Mouse (Mus musculus): ENCODE data around the gene Slc15a5. TPM values are rescaled to one million over a fixed set of nuclear protein-coding genes. Genes with fewer than 3 reads are reported as not detected.
A peak's percentile ranks its signal among the peaks of the same experiment; 100 is the strongest.
"Not testable (repeated sequence)": the region's sequence is repeated elsewhere in the genome, so short reads cannot be mapped to it uniquely, and the experiment has no call there.

Slc15a5 gene
- polyA plus RNA-seq, 1 experiment = 0.06 TPM

DNA sequence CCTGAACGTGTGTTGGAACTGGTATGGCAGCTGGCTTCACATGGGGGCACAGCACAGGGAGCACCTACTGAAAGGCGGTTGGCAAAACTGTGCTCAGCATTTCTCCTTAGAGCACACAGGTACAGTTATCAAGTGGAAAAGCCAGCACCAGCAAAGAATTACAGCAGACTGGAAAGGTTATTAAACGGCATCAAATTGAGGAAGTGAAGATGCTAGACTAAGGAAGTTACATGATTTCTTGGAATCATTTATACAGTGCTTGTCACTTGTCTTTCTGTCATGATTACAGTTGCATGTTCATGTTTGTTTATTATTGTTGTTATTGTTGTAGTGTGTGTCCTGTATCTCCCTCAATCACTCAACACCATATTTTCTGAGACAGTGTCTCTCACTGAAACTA, 15.3 kb upstream of the Slc15a5 start:
- Histone ChIP-seq H3K4me3 (ENCODE audit: low read depth, low read length) (no peak overlapping the region), H3K4me1 (ENCODE audit: control insufficient read depth, insufficient read depth, insufficient read length, low read length) (peaks cover 8% of the 10 kb centered on the region; the same call in 1 of the 2 replicates), H3K27me3 (ENCODE audit: control insufficient read depth, insufficient read depth, low read length) (no peaks in the 10 kb centered on the region), H3K36me3 (ENCODE audit: control insufficient read depth, insufficient read depth, low read length) (no peaks in the 10 kb centered on the region), H3K27ac (ENCODE audit: insufficient read depth, low read depth, low read length) (no peak overlapping the region)
- TF ChIP-seq POLR2A (IDR thresholded peaks at IDR 0.05; ENCODE audit: low read depth, low read length) (no peak), CTCF (IDR thresholded peaks at IDR 0.05; ENCODE audit: extremely low read depth, insufficient read length, insufficient replicate concordance, low read depth, low read length) (no peak)
- WGBS = 52% methylated on average over 3 of the region's 3 CpGs

DNA sequence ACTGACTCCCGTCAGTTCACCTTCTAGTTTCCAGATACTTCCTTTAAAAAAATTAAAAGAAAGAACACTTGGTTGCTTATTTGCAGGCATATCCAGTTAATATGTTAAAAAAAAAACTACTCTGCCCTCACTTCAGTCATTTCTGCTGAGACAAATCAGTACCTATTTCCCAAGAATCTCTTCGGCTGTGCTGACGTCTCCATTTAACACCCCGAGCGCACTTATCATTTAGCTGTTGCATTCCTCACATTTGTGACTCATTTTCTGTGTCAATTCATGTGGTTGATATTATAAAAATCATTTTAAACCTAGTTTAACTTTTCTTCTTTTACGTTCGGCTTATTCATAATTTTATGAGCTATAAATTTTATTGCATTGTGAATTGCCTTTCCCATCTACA, 12.7 kb upstream of the Slc15a5 start:
- Histone ChIP-seq H3K4me3 (ENCODE audit: low read depth, low read length) (no peak overlapping the region), H3K36me3 (ENCODE audit: control insufficient read depth, insufficient read depth, low read length) (no peaks in the 10 kb centered on the region), H3K4me1 (ENCODE audit: control insufficient read depth, insufficient read depth, insufficient read length, low read length) (peaks cover 10% of the 10 kb centered on the region; the same call in 1 of the 2 replicates), H3K27me3 (ENCODE audit: control insufficient read depth, insufficient read depth, low read length) (no peaks in the 10 kb centered on the region), H3K27ac (ENCODE audit: insufficient read depth, low read depth, low read length) (peak overlapping the region; percentile 67; the same call in 1 of the 2 replicates)
- 28% methylated on average over 7 of the region's 7 CpGs for WGBS
- no peak for TF ChIP-seq CTCF (IDR thresholded peaks at IDR 0.05; ENCODE audit: extremely low read depth, insufficient read length, insufficient replicate concordance, low read depth, low read length)
- TF ChIP-seq POLR2A (IDR thresholded peaks at IDR 0.05; ENCODE audit: low read depth, low read length) = no peak

DNA sequence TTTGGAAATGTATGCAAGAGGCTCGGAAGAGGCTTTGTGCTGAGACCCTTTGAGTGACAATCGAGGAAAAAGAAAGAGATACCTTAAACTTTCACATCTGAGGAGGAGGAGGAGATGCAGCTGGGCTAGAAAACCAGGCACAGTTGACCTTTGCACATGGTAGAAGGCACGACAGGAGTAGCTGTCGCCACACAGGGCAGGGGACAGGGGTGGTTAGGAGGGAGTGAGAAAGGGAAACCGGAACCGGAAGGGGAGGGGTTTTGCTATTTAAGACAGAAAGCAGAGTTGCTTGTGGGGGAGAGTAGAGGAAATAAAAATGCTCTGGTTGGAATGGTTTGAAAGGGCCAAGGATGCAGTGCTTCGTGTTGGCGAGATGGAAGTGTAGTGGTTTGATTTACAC, 9.4 kb upstream of the Slc15a5 start:
- TF ChIP-seq POLR2A (IDR thresholded peaks at IDR 0.05; ENCODE audit: low read depth, low read length) (no peak), CTCF (IDR thresholded peaks at IDR 0.05; ENCODE audit: extremely low read depth, insufficient read length, insufficient replicate concordance, low read depth, low read length) (no peak)
- WGBS = 30% methylated on average over 8 of the region's 8 CpGs
- Histone ChIP-seq H3K27ac (ENCODE audit: insufficient read depth, low read depth, low read length) (no peak overlapping the region), H3K27me3 (ENCODE audit: control insufficient read depth, insufficient read depth, low read length) (no peaks in the 10 kb centered on the region), H3K4me1 (ENCODE audit: control insufficient read depth, insufficient read depth, insufficient read length, low read length) (peaks cover 9% of the 10 kb centered on the region; the same call in 1 of the 2 replicates), H3K36me3 (ENCODE audit: control insufficient read depth, insufficient read depth, low read length) (no peaks in the 10 kb centered on the region), H3K4me3 (ENCODE audit: low read depth, low read length) (no peak overlapping the region)

DNA sequence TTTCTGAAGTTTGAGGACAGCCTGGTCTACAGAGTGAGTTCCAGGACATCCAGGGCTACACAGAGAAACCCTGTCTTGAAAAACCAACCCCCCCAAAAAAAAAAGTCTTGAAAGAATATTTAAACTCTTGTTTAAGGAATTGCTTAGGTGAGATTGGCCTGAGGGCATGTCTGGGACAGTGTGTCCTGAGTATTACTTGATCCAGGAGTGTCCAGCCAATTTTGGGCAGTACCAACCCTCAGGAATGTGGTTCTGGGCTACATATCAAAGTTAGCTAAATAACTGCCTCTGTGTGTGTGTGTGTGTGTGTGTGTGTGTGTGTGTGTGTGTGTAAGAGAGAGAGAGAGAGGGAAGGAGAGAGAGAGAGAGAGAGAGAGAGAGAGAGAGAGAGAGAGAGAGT, 6.7 kb upstream of the Slc15a5 start:
- H3K4me3 ChIP-seq (ENCODE audit: low read depth, low read length); H3K4me1 ChIP-seq (ENCODE audit: control insufficient read depth, insufficient read depth, insufficient read length, low read length); H3K27me3 ChIP-seq (ENCODE audit: control insufficient read depth, insufficient read depth, low read length); H3K27ac ChIP-seq (ENCODE audit: insufficient read depth, low read depth, low read length); H3K36me3 ChIP-seq (ENCODE audit: control insufficient read depth, insufficient read depth, low read length): not testable (repeated sequence)

DNA sequence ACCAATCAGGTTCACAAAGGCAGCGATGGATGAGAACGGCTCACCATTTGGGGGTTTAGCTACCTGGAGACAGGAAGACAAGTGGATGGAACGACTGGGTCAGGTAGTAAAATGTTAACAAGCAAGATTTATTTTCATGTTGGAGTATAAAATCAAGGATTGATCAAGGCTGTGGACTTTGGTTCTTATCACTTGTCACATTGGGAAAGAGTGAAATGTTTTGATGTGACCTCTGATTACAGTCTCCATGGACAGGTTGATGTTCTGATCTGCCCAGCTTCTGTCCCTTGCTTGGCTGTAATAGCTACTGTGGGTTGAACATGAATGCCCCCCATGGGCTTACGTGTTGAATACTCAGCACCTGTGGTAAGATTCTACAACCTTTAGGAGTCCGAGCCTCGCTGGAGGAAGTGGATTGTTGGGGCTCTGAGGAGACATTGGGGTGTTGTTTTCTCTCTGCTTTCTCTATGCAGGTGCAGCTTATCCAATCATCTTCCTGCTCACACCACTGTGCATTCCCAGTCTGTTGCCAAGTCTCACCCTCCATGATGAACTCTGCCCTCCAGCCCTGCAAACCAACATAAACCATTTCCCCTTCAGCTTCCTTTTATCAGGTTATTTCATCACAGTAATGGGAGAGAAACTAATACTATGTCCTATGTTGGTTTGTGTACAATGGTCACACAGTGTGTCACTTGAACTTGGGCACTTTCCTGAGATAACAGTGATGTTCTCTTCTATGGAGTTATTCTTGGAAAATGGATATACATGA, 1.2 kb upstream of the Slc15a5 start:
- 48% methylated on average over 6 of the region's 6 CpGs for WGBS
- peaks cover 19% of the 10 kb centered on the region; the same call in 1 of the 2 replicates for H3K4me1 ChIP-seq (ENCODE audit: control insufficient read depth, insufficient read depth, insufficient read length, low read length)
- TF ChIP-seq POLR2A (IDR thresholded peaks at IDR 0.05; ENCODE audit: low read depth, low read length) (no peak), CTCF (IDR thresholded peaks at IDR 0.05; ENCODE audit: extremely low read depth, insufficient read length, insufficient replicate concordance, low read depth, low read length) (no peak)
- peak overlapping the region; percentile 87 for H3K27ac ChIP-seq (ENCODE audit: insufficient read depth, low read depth, low read length)
- H3K36me3 ChIP-seq (ENCODE audit: control insufficient read depth, insufficient read depth, low read length) = no peaks in the 10 kb centered on the region
- H3K27me3 ChIP-seq (ENCODE audit: control insufficient read depth, insufficient read depth, low read length) = no peaks in the 10 kb centered on the region
- H3K4me3 ChIP-seq (ENCODE audit: low read depth, low read length) = no peak overlapping the region

DNA sequence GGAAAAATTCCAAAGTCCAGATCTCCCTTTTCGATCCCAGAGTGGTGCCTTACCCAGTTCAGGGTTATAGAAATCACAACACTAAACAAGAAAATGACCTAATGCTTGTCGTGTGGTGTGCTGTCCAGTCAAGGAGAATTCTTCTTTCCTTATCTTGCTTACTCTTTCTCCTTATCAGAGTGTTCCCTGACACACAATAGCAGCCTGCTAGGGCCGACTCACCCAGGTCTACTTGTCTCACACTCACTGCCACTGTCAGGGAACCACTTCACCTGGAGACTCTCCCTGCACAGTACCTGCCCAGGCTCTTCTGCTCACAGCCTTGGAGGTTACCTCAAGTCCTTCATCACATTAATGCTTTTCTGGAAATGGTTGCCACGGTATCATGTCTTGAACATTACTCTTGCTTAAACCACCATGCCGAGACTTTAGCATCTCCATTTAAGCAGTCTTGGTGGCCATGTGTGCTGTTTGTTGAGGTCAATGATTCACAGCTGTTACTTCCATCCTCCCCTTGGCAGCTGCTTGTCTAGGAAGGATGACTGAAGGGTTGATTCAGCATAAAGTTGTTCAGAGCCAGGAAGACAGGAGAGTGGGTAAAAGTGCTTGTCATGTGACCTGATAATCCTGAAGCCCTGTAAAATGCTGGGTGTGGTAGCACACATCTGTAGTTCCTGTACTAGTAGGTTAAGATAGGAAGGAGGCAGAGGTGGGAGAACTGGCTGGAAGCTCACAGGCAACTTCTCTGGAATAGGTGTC, 1.9 kb downstream of the Slc15a5 start:
- no peak for TF ChIP-seq POLR2A (IDR thresholded peaks at IDR 0.05; ENCODE audit: low read depth, low read length)
- TF ChIP-seq CTCF (IDR thresholded peaks at IDR 0.05; ENCODE audit: extremely low read depth, insufficient read length, insufficient replicate concordance, low read depth, low read length) = no peak
- H3K27me3 ChIP-seq (ENCODE audit: control insufficient read depth, insufficient read depth, low read length) = no peaks in the 10 kb centered on the region
- H3K27ac ChIP-seq (ENCODE audit: insufficient read depth, low read depth, low read length) = peak overlapping the region; percentile 86
- H3K4me3 ChIP-seq (ENCODE audit: low read depth, low read length) = no peak overlapping the region
- H3K36me3 ChIP-seq (ENCODE audit: control insufficient read depth, insufficient read depth, low read length) = no peaks in the 10 kb centered on the region
- 44% methylated on average over 5 of the region's 5 CpGs for WGBS
- peaks cover 18% of the 10 kb centered on the region; the same call in 1 of the 2 replicates for H3K4me1 ChIP-seq (ENCODE audit: control insufficient read depth, insufficient read depth, insufficient read length, low read length)

DNA sequence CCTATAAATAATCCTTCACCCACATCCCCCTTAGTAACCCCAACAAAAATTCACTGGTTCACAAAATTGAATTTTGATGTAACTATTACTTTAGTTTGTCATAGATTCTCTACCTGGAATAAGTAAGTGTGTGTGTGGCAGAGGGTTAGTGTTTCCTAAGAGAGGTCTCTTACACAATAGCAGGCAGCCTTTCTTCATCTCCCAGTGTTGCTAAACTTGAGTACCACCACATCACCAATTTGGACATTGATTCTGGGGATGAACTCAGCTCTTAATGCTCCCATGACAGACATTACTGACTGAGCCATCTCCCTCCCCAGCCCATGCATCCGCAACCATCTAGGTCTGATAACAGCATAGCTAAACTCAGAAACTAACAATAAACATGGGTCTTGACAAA, 4.0 kb downstream of the Slc15a5 start:
- H3K27ac ChIP-seq (ENCODE audit: insufficient read depth, low read depth, low read length) = no peak overlapping the region
- no peak for TF ChIP-seq POLR2A (IDR thresholded peaks at IDR 0.05; ENCODE audit: low read depth, low read length)
- WGBS = 96% methylated on average over 1 of the region's 1 CpGs
- H3K4me3 ChIP-seq (ENCODE audit: low read depth, low read length) = no peak overlapping the region
- H3K36me3 ChIP-seq (ENCODE audit: control insufficient read depth, insufficient read depth, low read length) = no peaks in the 10 kb centered on the region
- H3K27me3 ChIP-seq (ENCODE audit: control insufficient read depth, insufficient read depth, low read length) = no peaks in the 10 kb centered on the region
- H3K4me1 ChIP-seq (ENCODE audit: control insufficient read depth, insufficient read depth, insufficient read length, low read length) = peaks cover 10% of the 10 kb centered on the region; the same call in 1 of the 2 replicates

Measured in small intestine, adult 2 months (tissue).